Mouse (Mus musculus): Measurements from ENCODE around the gene Dhdds. TPM values are rescaled to one million over a fixed set of nuclear protein-coding genes. Genes with fewer than 3 reads are reported as not detected.
A peak's percentile ranks its signal among the peaks of the same experiment; 100 is the strongest.

Dhdds gene
- polyA plus RNA-seq, 1 experiment from 2014 or later = 41.8 TPM

DNA sequence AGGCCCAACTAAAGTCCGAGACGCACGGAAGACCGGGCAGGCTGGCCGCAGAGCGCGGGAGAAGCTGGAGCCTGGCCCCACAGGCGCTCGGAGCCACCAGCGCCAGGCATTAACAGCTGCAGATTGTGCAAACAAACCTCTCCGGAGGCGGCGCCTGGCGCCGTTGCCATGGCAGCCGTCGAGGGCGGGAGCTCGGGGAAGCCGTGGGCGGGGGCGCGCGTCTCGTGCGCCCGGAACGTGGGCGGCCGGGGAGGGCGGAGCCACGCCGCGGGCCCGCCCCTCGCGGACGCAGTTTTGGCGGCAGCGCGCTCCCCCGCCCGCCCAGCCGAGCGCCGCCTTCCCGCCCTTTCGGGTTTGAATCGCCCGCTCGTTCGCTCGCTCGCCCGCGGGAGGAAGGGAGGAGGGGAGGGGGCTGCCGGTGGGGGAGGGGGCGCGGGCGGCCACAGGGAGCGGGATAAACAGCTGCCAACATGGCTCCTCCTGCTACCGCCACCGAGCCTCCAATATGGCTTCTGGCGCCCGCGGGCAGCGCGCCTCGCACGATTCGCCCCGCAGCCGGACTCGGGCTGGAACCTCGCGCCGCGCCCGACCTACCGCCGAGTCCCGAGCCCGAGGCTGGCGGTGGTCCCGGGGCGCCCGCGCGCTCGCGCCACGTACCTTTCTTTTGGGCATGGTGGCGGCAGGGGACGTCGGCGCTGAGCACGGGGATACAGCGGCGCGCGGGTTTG, 33.4 kb downstream of the Dhdds start:
- Histone ChIP-seq H3K36me3 (peaks cover 68% of the 10 kb centered on the region), H3K4me3 (peak overlapping the region; percentile 79), H3K4me1 (peaks cover 31% of the 10 kb centered on the region), H3K27ac (peak overlapping the region; percentile 99), H3K27me3 (ENCODE audit: low read depth, poor library complexity, severe bottlenecking) (0 out of 2 replicates have a peak, but pooled peaks cover 4% of the 10 kb centered on the region), H3K9me3 (replicated peaks) (no peaks in the 10 kb centered on the region)
- DNase-seq (ENCODE audit: low spot score) = peak; percentile 96
- WGBS = under 1% methylated on average over 92 of the region's 101 CpGs

GRCm38 (mm10) chr4:133966271-133966940, 34.3 kb downstream of the Dhdds start:
- Histone ChIP-seq H3K36me3 (peaks cover 59% of the 10 kb centered on the region), H3K27ac (peak overlapping the region; percentile 99), H3K27me3 (ENCODE audit: low read depth, poor library complexity, severe bottlenecking) (0 out of 2 replicates have a peak, but pooled peaks cover 4% of the 10 kb centered on the region), H3K4me3 (peak overlapping the region; percentile 79), H3K9me3 (replicated peaks) (no peaks in the 10 kb centered on the region), H3K4me1 (peaks cover 31% of the 10 kb centered on the region)
- WGBS = 55% methylated on average over 12 of the region's 12 CpGs
- DNase-seq (ENCODE audit: low spot score) = no peak

DNA sequence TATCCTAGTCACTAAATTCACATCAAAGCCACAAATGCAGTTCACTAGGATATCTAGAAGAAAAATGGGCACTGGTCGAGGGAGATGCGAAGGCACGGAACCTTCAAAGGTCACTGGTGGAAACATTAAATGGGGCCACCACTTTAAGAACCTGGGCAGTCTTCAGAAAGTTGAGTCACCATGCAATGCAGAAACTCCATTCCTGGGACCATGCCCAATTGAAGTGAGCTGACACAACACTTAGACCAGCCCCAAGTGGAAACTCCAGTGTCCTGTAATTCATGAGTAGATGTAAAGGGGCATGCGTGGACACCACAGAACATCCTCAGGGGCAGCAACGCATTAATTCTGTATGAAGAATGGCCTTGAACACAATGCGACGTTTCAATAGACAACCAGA, 38.2 kb downstream of the Dhdds start:
- no peak for DNase-seq (ENCODE audit: low spot score)
- no peaks in the 10 kb centered on the region for H3K27me3 ChIP-seq (ENCODE audit: low read depth, poor library complexity, severe bottlenecking)

GRCm38 (mm10) chr4:133958884-133959283, 41.8 kb downstream of the Dhdds start:
- Histone ChIP-seq H3K27ac (no peak overlapping the region), H3K4me3 (no peak overlapping the region), H3K4me1 (0 out of 2 replicates have a peak, but pooled peaks cover 3% of the 10 kb centered on the region), H3K27me3 (ENCODE audit: low read depth, poor library complexity, severe bottlenecking) (no peaks in the 10 kb centered on the region), H3K36me3 (peaks cover 15% of the 10 kb centered on the region), H3K9me3 (replicated peaks) (no peaks in the 10 kb centered on the region)
- no peak for DNase-seq (ENCODE audit: low spot score)
- WGBS = 80% methylated on average over 1 of the region's 1 CpGs

More for the DNA sequence above, 38.2 kb downstream of the Dhdds start:
- peaks cover 40% of the 10 kb centered on the region for H3K36me3 ChIP-seq
- no peaks in the 10 kb centered on the region for H3K9me3 ChIP-seq (replicated peaks)
- H3K4me1 ChIP-seq = peaks cover 14% of the 10 kb centered on the region
- H3K27ac ChIP-seq = no peak overlapping the region
- H3K4me3 ChIP-seq = no peak overlapping the region
- WGBS = 88% methylated on average over 7 of the region's 7 CpGs

DNA sequence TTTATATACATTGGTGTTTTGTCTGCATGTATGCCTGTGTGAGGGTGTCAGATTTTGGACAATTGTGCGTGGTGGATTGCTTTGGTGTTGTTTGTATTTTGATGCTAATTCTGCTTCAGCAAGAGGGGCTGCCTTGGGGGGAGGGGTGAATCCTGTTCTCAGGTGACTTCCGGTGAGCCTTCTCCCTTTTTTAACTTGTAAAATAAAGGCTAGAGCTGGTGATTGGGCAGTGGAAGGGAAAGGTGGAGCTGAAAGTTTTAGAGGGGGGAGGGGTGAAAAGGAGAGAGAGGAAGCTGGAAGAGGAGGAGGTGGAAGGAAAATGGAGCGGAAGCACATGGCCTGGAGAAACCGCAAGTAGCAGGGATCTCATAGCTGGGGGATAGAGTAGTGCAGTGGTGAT, 44.4 kb downstream of the Dhdds start:
- Histone ChIP-seq H3K36me3 (no peaks in the 10 kb centered on the region), H3K4me1 (peaks cover 7% of the 10 kb centered on the region; the same call in 1 of the 2 replicates), H3K27me3 (ENCODE audit: low read depth, poor library complexity, severe bottlenecking) (no peaks in the 10 kb centered on the region), H3K27ac (no peak overlapping the region), H3K4me3 (no peak overlapping the region), H3K9me3 (replicated peaks) (no peaks in the 10 kb centered on the region)
- WGBS = 91% methylated on average over 4 of the region's 4 CpGs
- DNase-seq (ENCODE audit: low spot score) = no peak

- Histone ChIP-seq H3K9me3 (replicated peaks) (no peaks in the 10 kb centered on the region), H3K27ac (no peak overlapping the region), H3K4me3 (no peak overlapping the region), H3K36me3 (no peaks in the 10 kb centered on the region), H3K4me1 (peaks cover 16% of the 10 kb centered on the region), H3K27me3 (ENCODE audit: low read depth, poor library complexity, severe bottlenecking) (no peaks in the 10 kb centered on the region)
- DNase-seq (ENCODE audit: low spot score) = no peak
- 60% methylated on average over 4 of the region's 4 CpGs for WGBS
Measured at GRCm38 (mm10) chr4:133946736-133947135, 54.0 kb downstream of the Dhdds start.

- DNase-seq (ENCODE audit: low spot score) = no peak
- Histone ChIP-seq H3K4me3 (no peak overlapping the region), H3K27me3 (ENCODE audit: low read depth, poor library complexity, severe bottlenecking) (no peaks in the 10 kb centered on the region), H3K9me3 (replicated peaks) (no peaks in the 10 kb centered on the region), H3K27ac (no peak overlapping the region), H3K4me1 (peaks cover 14% of the 10 kb centered on the region), H3K36me3 (no peaks in the 10 kb centered on the region)
- WGBS = 82% methylated on average over 3 of the region's 3 CpGs
Measured at GRCm38 (mm10) chr4:133943791-133944190, 56.9 kb downstream of the Dhdds start.

GRCm38 (mm10) chr4:133942679-133943078, 58.0 kb downstream of the Dhdds start:
- WGBS = 95% methylated on average over 4 of the region's 4 CpGs

GRCm38 (mm10) chr4:133941576-133941975, 59.1 kb downstream of the Dhdds start:
- Histone ChIP-seq H3K27ac (no peak overlapping the region), H3K4me1 (peaks cover 18% of the 10 kb centered on the region), H3K36me3 (no peaks in the 10 kb centered on the region), H3K27me3 (ENCODE audit: low read depth, poor library complexity, severe bottlenecking) (no peaks in the 10 kb centered on the region), H3K4me3 (no peak overlapping the region), H3K9me3 (replicated peaks) (no peaks in the 10 kb centered on the region)
- DNase-seq (ENCODE audit: low spot score) = no peak
- 22% methylated on average over 3 of the region's 3 CpGs for WGBS

More at GRCm38 (mm10) chr4:133942679-133943078, 58.0 kb downstream of the Dhdds start:
- Histone ChIP-seq H3K36me3 (no peaks in the 10 kb centered on the region), H3K4me1 (peaks cover 18% of the 10 kb centered on the region), H3K27me3 (ENCODE audit: low read depth, poor library complexity, severe bottlenecking) (no peaks in the 10 kb centered on the region), H3K27ac (no peak overlapping the region), H3K4me3 (no peak overlapping the region), H3K9me3 (replicated peaks) (no peaks in the 10 kb centered on the region)
- DNase-seq (ENCODE audit: low spot score) = no peak

DNA sequence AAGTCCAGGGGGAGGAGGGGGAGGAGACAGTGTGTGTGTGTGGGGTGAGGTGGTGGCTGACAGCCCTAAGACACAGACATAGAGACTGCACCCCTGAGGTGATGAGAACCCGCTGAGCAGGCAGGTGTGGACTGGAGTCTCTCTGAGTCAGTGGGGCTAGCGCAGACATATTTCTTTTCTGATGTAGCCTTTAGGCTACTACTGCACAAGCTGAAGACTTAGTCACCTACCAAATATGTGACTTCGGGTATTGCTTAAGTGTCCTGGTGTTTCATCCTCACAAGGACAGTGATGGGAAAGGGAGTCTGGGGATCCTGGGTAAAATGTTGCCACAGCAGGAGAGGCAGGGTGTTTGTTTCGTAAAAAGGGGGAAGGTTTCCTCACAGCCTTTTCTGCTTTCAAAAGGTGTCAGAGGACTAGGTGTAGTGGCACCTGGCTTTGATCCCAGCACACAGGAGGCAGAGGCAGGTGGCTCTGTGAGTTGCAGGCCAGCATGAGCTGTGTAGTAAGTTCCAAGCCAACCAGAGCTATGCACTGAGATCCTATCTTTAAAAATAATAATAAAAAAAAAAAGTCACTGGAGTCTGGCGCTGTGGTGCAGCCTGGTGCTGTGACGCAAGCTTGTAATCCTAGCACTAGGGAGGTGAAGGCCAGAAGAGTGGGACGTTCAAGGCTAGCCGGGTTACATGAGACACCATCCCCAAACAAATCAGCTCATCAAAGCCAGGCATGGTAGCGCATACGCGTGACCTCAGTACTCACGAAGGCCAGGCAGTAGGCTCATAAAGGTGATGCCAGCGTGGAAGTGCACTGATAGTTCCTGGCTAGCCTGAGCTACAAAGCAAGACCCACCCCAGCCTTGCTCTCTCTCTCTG, 60.1 kb downstream of the Dhdds start:
- no peak overlapping the region for H3K27ac ChIP-seq
- no peaks in the 10 kb centered on the region for H3K27me3 ChIP-seq (ENCODE audit: low read depth, poor library complexity, severe bottlenecking)
- no peaks in the 10 kb centered on the region for H3K36me3 ChIP-seq
- H3K4me3 ChIP-seq = no peak overlapping the region
- DNase-seq (ENCODE audit: low spot score) = no peak
- H3K4me1 ChIP-seq = peaks cover 18% of the 10 kb centered on the region
- 71% methylated on average over 13 of the region's 13 CpGs for whole genome bisulfite sequencing
- H3K9me3 ChIP-seq (replicated peaks) = no peaks in the 10 kb centered on the region

GRCm38 (mm10) chr4:133938077-133938476, 62.6 kb downstream of the Dhdds start:
- Histone ChIP-seq H3K4me3 (no peak overlapping the region), H3K27me3 (ENCODE audit: low read depth, poor library complexity, severe bottlenecking) (no peaks in the 10 kb centered on the region), H3K4me1 (peaks cover 14% of the 10 kb centered on the region), H3K9me3 (replicated peaks) (no peaks in the 10 kb centered on the region), H3K36me3 (no peaks in the 10 kb centered on the region), H3K27ac (no peak overlapping the region)
- WGBS = 56% methylated on average over 2 of the region's 2 CpGs
- DNase-seq (ENCODE audit: low spot score) = no peak

DNA sequence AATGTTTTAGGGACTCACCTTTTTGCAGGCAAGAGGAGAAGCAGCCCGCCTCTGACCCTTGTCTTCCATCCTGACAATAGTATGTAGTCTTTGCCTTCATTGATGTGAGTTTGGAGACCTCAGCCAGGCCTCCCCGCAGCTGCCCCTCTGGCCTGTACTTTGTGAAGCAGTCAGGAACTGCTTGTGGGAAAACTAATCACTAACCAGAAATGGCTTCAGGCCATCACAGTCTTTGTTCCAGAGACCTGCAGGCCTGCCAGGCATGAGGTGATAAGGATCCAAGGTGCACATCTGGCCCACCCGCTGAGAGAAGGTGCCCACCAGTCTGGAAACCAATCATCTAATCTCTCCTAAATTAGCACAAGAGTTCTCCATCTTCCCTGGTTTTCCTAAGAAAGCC, 68.9 kb downstream of the Dhdds start:
- Histone ChIP-seq H3K27ac (no peak overlapping the region), H3K9me3 (replicated peaks) (no peaks in the 10 kb centered on the region), H3K27me3 (ENCODE audit: low read depth, poor library complexity, severe bottlenecking) (no peaks in the 10 kb centered on the region), H3K4me1 (peaks cover 12% of the 10 kb centered on the region), H3K4me3 (no peak overlapping the region), H3K36me3 (no peaks in the 10 kb centered on the region)
- WGBS = 78% methylated on average over 3 of the region's 3 CpGs
- no peak for DNase-seq (ENCODE audit: low spot score)
